Mouse (Mus musculus) kidney, embryonic 15.5 days (tissue): ENCODE results near the gene Babam1. TPM values are rescaled to one million over a fixed set of nuclear protein-coding genes. Genes with fewer than 3 reads are reported as not detected.

Experiments used
- ATAC-seq: fragments of 200-750 bp; cut with Nextera tagmentation; replicated peaks from 2 replicates; pipeline ENCODE4 v1.8.0; 2017; ENCODE audit warnings: moderate TSS enrichment; ENCODE audit not compliant: low FRiP score
- H3K27ac ChIP-seq: fragments of 300-500 bp; sonication (generic); 2 replicates; pipeline ENCODE4 v1.5.1; 2015; ENCODE audit warnings: mild to moderate bottlenecking, inconsistent platforms
- H3K27me3 ChIP-seq: fragments of 300-500 bp; sonication (generic); 2 replicates; pipeline ENCODE4 v1.6.1; 2015; ENCODE audit warnings: inconsistent platforms
- H3K36me3 ChIP-seq: fragments of 300-500 bp; sonication (generic); 2 replicates; pipeline ENCODE4 v1.6.1; 2015; ENCODE audit warnings: inconsistent platforms
- H3K4me1 ChIP-seq: fragments of 300-500 bp; sonication (generic); 2 replicates; pipeline ENCODE4 v1.6.1; 2015; ENCODE audit warnings: inconsistent platforms
- H3K4me2 ChIP-seq: fragments of 300-500 bp; sonication (generic); 2 replicates; pipeline ENCODE4 v1.6.1; 2015; ENCODE audit warnings: moderate library complexity, mild to moderate bottlenecking, inconsistent platforms
- H3K4me3 ChIP-seq: fragments of 300-500 bp; sonication (generic); replicated peaks from 2 replicates; pipeline ENCODE4 v1.5.1; 2015; ENCODE audit warnings: mild to moderate bottlenecking, inconsistent platforms
- H3K9ac ChIP-seq: fragments of 300-500 bp; sonication (generic); 2 replicates; pipeline ENCODE4 v1.6.1; 2015; ENCODE audit warnings: mild to moderate bottlenecking, inconsistent platforms
- H3K9me3 ChIP-seq: fragments of 300-500 bp; sonication (generic); replicated peaks from 2 replicates; pipeline ENCODE4 v1.6.1; 2016; ENCODE audit warnings: inconsistent platforms
- WGBS: fragments of 180-500 bp; shearing (Covaris S2); methylation state at CpG from one replicate; pipeline ENCODE4 v1.1.7; 2015; ENCODE audit warnings: mixed read lengths; 5-methylcytosine and 5-hydroxymethylcytosine counted together
- polyA plus RNA-seq: library from polyadenylated mRNA; unstranded; fragments of >200 nt; fragmentation: Nextera tagmentation; extraction: Ambion mirVana; gene quantifications from 2 replicates; pipeline ENCODE4 v1.2.1, GENCODE M21; 2015

Gene Babam1
- polyA plus RNA-seq, 1 experiment from 2014 or later, result 117 TPM

GRCm38 (mm10) chr8:71373000-71373399 is 23.7 kb upstream of the Babam1 start:
- 97% methylated on average over 3 of the region's 3 CpGs for WGBS
- no peak overlapping the region for H3K4me3 ChIP-seq
- H3K4me2 ChIP-seq, result no peak overlapping the region
- peaks cover 57% of the 10 kb centered on the region for H3K4me1 ChIP-seq
- no peak overlapping the region for H3K9ac ChIP-seq
- H3K9me3 ChIP-seq, result no peaks in the 10 kb centered on the region
- ATAC-seq, result no peak
- H3K36me3 ChIP-seq, result peaks cover 77% of the 10 kb centered on the region
- H3K27me3 ChIP-seq, result no peaks in the 10 kb centered on the region
- H3K27ac ChIP-seq, result no peak overlapping the region

DNA sequence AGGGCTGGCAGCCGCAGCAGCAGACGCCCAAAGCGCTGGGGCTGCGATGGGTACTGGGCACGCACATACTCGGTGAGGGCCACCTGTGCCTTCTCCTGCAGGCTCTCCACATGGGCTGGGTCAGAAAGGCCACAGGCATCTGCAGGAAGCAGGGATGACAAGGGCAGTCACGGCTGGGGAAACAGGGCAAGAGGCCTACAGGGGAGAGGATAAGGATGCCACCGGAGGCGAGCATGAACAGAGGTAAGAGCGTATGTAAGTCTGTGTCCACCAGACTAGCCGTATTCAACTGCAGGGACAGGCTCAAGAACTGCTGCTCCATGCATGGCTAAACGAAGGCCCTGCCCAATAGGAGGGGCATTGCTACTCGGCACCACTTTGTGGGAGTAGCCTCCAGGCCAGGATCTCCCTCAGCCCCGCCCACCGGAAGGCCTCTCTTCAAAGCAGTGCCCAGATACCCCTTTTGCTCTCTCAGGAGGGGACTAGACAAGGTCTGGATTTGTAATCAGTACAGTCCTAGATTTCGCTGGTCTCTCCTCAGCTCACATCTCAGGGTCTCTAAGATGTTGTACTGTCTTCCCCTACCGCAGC is 21.9 kb upstream of the Babam1 start:
- Histone ChIP-seq H3K36me3 (peaks cover 68% of the 10 kb centered on the region), H3K4me1 (peaks cover 66% of the 10 kb centered on the region), H3K4me3 (no peak overlapping the region), H3K9ac (no peak overlapping the region), H3K9me3 (no peaks in the 10 kb centered on the region), H3K27me3 (no peaks in the 10 kb centered on the region), H3K27ac (peak overlapping the region; percentile 75; the same call in 1 of the 2 replicates), H3K4me2 (no peak overlapping the region)
- 61% methylated on average over 17 of the region's 17 CpGs for WGBS
- peak; percentile 5; the same call in 1 of the 2 replicates for ATAC-seq

GRCm38 (mm10) chr8:71375581-71376422 is 20.9 kb upstream of the Babam1 start:
- no peaks in the 10 kb centered on the region for H3K27me3 ChIP-seq
- H3K9ac ChIP-seq, result peak overlapping the region; percentile 30
- peak; percentile 9; the same call in 1 of the 2 replicates for ATAC-seq
- no peaks in the 10 kb centered on the region for H3K9me3 ChIP-seq
- peaks cover 64% of the 10 kb centered on the region for H3K36me3 ChIP-seq
- H3K4me2 ChIP-seq, result peak overlapping the region; percentile 59
- H3K4me3 ChIP-seq, result peak overlapping the region; percentile 26
- peaks cover 69% of the 10 kb centered on the region for H3K4me1 ChIP-seq
- 8% methylated on average over 73 of the region's 74 CpGs for WGBS
- H3K27ac ChIP-seq, result peak overlapping the region; percentile 75

- H3K9me3 ChIP-seq, result no peaks in the 10 kb centered on the region
- H3K9ac ChIP-seq, result peak overlapping the region; percentile 30; the same call in 1 of the 2 replicates
- no peaks in the 10 kb centered on the region for H3K27me3 ChIP-seq
- H3K27ac ChIP-seq, result peak overlapping the region; percentile 75
- 49% methylated on average over 8 of the region's 8 CpGs for WGBS
- H3K4me2 ChIP-seq, result peak overlapping the region; percentile 59
- no peak for ATAC-seq
- peak overlapping the region; percentile 26 for H3K4me3 ChIP-seq
- peaks cover 68% of the 10 kb centered on the region for H3K4me1 ChIP-seq
- H3K36me3 ChIP-seq, result peaks cover 64% of the 10 kb centered on the region
These were observed 20.1 kb upstream of the Babam1 start for GRCm38 (mm10) chr8:71376423-71377030.

- ATAC-seq, result no peak
- Histone ChIP-seq H3K4me2 (peak overlapping the region; percentile 90), H3K4me1 (peaks cover 83% of the 10 kb centered on the region)
These were observed 17.7 kb upstream of the Babam1 start for GRCm38 (mm10) chr8:71379008-71379407.

GRCm38 (mm10) chr8:71379512-71380075 is 17.1 kb upstream of the Babam1 start:
- H3K27ac ChIP-seq, result peak overlapping the region; percentile 99
- peaks cover 80% of the 10 kb centered on the region for H3K4me1 ChIP-seq

More at GRCm38 (mm10) chr8:71379008-71379407, 17.7 kb upstream of the Babam1 start:
- H3K36me3 ChIP-seq, result peaks cover 45% of the 10 kb centered on the region
- no peaks in the 10 kb centered on the region for H3K27me3 ChIP-seq
- H3K27ac ChIP-seq, result peak overlapping the region; percentile 99
- no peaks in the 10 kb centered on the region for H3K9me3 ChIP-seq
- H3K9ac ChIP-seq, result peak overlapping the region; percentile 91
- peak overlapping the region; percentile 88 for H3K4me3 ChIP-seq
- 38% methylated on average over 4 of the region's 4 CpGs for WGBS

GRCm38 (mm10) chr8:71380178-71381171 is 16.2 kb upstream of the Babam1 start:
- ATAC-seq, result no peak
- Histone ChIP-seq H3K4me2 (peak overlapping the region; percentile 90), H3K9ac (peak overlapping the region; percentile 91), H3K27me3 (no peaks in the 10 kb centered on the region), H3K9me3 (no peaks in the 10 kb centered on the region), H3K27ac (peak overlapping the region; percentile 99), H3K4me3 (peak overlapping the region; percentile 88), H3K4me1 (peaks cover 71% of the 10 kb centered on the region), H3K36me3 (peaks cover 30% of the 10 kb centered on the region)
- under 1% methylated on average over 72 of the region's 72 CpGs for WGBS

More at GRCm38 (mm10) chr8:71379512-71380075, 17.1 kb upstream of the Babam1 start:
- WGBS, result 28% methylated on average over 3 of the region's 3 CpGs
- Histone ChIP-seq H3K27me3 (no peaks in the 10 kb centered on the region), H3K4me3 (peak overlapping the region; percentile 88), H3K9ac (peak overlapping the region; percentile 91), H3K36me3 (peaks cover 39% of the 10 kb centered on the region), H3K9me3 (no peaks in the 10 kb centered on the region), H3K4me2 (peak overlapping the region; percentile 90)
- ATAC-seq, result no peak

DNA sequence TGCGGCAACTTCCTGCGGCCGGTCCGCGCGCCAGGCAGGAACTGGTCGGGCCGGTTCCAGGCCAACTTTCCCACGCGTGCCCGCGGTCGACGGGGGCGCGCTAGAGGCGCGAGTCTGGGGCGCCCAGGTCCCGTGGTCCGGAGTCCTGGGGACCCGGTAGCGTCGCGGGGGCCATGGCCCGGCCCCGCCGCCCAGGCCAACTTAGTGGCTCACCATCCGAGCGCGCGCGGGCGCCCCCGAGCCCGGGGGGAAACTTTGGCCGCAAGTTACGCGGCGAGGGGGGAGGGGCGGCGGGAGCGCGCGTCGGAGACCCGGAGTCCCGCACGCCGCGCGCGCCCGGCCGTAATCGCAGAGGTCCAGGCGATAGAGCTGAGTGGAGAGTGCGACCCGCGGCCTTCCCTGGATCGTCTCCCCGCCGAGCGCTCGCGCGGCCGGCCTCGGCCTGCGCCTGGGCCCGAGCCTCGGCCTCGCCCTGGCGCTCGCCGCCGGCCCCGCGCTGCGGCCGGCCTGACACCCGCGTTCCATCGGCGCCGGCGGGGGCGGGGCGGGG is 15.2 kb upstream of the Babam1 start, which contains the start of gene Nr2f6:
Nr2f6 (minus strand) TSS at position 540 of the 550 bp plus-strand sequence.
- ATAC-seq, result peak; percentile 12
- peak within 1 kb of the TSS; percentile 91 for H3K9ac ChIP-seq

DNA sequence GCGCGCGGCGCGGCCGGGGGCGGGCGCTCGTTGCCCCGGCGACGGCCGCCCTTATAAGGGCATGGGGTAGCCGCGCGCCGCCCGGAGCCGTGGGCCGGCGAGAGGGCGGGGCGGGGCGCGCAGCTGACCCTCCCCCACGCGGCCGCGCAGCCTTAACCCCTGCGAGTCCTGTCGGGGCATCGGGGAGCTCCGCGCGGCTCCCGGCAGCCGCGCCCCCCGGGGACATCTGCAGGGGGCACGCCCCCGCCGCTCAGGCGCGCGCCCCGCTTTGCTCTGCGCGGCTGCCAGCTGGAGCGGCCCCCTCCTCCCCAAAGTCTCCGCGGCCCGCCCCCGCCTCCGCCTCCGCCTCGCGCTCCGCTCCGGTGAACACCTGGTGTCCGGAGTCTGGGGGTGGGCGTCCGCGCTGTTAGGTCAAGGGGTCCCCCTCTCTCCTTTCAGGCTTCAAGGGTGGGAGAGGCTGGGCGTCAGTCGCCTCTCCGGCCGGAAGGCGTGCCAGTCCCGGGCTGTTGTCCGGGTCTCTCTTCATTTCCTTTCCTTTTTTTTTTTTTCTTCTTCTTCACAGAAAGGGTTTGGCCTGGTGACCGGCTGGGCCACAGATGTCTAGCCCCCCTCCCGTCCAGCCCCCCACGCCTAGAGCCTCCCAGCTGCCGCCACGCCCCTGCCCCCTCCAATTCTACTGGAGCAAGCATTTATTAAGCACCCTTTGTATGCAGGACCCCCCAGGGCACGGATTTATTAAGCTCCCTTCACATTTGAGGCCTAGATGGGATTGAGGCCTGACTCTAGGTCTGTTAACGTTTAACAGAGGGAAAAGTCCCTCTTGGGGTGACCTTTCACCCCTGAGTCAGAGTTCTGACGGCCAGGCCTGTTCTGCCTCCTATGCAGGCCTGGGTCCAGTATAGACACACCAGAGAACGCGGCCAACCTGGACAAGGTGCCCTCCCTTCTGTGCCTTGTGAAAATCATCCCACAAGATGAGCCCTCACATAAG is 14.4 kb upstream of the Babam1 start:
- peak; percentile 87 for ATAC-seq
- H3K9ac ChIP-seq, result peak overlapping the region; percentile 91
- H3K36me3 ChIP-seq, result peaks cover 12% of the 10 kb centered on the region
- no peaks in the 10 kb centered on the region for H3K27me3 ChIP-seq
- peaks cover 53% of the 10 kb centered on the region for H3K4me1 ChIP-seq
- no peaks in the 10 kb centered on the region for H3K9me3 ChIP-seq
- H3K4me3 ChIP-seq, result peak overlapping the region; percentile 88
- H3K27ac ChIP-seq, result peak overlapping the region; percentile 99
- peak overlapping the region; percentile 90 for H3K4me2 ChIP-seq
- under 1% methylated on average over 65 of the region's 80 CpGs for WGBS

More for the DNA sequence above, 15.2 kb upstream of the Babam1 start, which contains the start of gene Nr2f6:
- peaks cover 61% of the 10 kb centered on the region for H3K4me1 ChIP-seq
- peaks cover 20% of the 10 kb centered on the region for H3K36me3 ChIP-seq
- H3K4me2 ChIP-seq, result peak within 1 kb of the TSS; percentile 90
- H3K4me3 ChIP-seq, result peak within 1 kb of the TSS; percentile 88
- 2% methylated on average over 47 of the region's 89 CpGs for WGBS
- no peaks in the 10 kb centered on the region for H3K9me3 ChIP-seq
- peak within 1 kb of the TSS; percentile 99 for H3K27ac ChIP-seq
- no peaks in the 10 kb centered on the region for H3K27me3 ChIP-seq

DNA sequence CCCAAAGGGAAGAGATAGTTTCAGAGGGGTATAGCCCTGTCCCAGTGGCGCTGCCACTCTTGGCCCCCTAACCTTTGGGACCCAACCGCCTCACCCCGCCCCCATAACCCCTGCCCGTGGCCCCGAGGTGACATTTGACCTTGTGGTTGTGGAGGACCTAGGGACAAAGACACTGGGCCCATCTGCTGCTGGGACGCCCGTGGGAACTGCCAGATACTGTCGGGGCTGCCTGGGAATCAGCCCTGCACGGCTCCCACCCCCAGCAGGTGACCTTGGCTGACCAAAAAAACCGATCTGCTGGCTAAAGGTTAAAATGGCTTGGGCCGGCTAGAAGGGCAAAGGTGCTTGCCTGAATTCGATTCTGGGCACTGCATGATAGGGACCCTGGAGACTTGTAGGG is 13.3 kb upstream of the Babam1 start:
- H3K27me3 ChIP-seq, result no peaks in the 10 kb centered on the region
- H3K9ac ChIP-seq, result no peak overlapping the region
- peak overlapping the region; percentile 99 for H3K27ac ChIP-seq
- H3K4me1 ChIP-seq, result peaks cover 42% of the 10 kb centered on the region
- peak overlapping the region; percentile 90; the same call in 1 of the 2 replicates for H3K4me2 ChIP-seq
- no peaks in the 10 kb centered on the region for H3K9me3 ChIP-seq
- ATAC-seq, result no peak
- H3K4me3 ChIP-seq, result no peak overlapping the region
- peaks cover under 1% of the 10 kb centered on the region for H3K36me3 ChIP-seq
- WGBS, result 19% methylated on average over 12 of the region's 12 CpGs
